Mouse (Mus musculus): ENCODE results near the gene Mpv17l. TPM values are rescaled to one million over a fixed set of nuclear protein-coding genes. Genes with fewer than 3 reads are reported as not detected.
"Not testable (repeated sequence)": the region's sequence is repeated elsewhere in the genome, so short reads cannot be mapped to it uniquely, and the experiment has no call there.

Mpv17l gene
- polyA plus RNA-seq, 1 experiment from 2014 or later: 25.5 TPM

GRCm38 (mm10) chr16:13944178-13944577 is 41.2 kb downstream of the Mpv17l start:
- WGBS: 82% methylated on average over 4 of the region's 4 CpGs

DNA sequence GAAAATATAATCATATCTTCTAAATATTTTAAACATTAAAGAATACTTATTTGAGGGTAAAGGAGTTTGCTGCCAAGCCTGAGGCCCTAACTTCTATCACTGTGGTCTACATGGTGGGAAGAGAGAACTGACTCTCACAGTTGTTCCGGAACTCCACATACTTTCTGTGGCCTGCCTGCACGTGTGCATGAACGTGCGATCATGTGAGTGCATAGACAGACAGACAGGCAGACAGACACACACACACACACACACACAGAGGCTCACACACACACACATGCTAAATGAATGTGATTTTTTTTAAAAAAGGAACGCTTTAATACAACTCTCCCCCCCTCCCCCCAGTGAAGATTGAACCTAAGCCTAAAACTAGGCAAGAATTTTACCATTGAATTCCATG is 41.8 kb downstream of the Mpv17l start:
- WGBS: 92% methylated on average over 5 of the region's 5 CpGs
- no peak overlapping the region for H3K4me2 ChIP-seq
- H3K27me3 ChIP-seq (replicated peaks): no peaks in the 10 kb centered on the region
- no peak overlapping the region for H3K27ac ChIP-seq
- H3K9ac ChIP-seq: no peak overlapping the region
- H3K4me1 ChIP-seq: peaks cover 8% of the 10 kb centered on the region
- no peaks in the 10 kb centered on the region for H3K9me3 ChIP-seq
- no peak overlapping the region for H3K4me3 ChIP-seq
- ATAC-seq (replicated peaks): no peak
- H3K36me3 ChIP-seq (replicated peaks): no peaks in the 10 kb centered on the region

More at GRCm38 (mm10) chr16:13944178-13944577, 41.2 kb downstream of the Mpv17l start:
- H3K9me3 ChIP-seq: no peaks in the 10 kb centered on the region
- peaks cover 8% of the 10 kb centered on the region for H3K4me1 ChIP-seq
- no peak for ATAC-seq (replicated peaks)
- H3K27ac ChIP-seq: no peak overlapping the region
- no peak overlapping the region for H3K4me3 ChIP-seq
- no peak overlapping the region for H3K9ac ChIP-seq
- H3K27me3 ChIP-seq (replicated peaks): no peaks in the 10 kb centered on the region
- no peak overlapping the region for H3K4me2 ChIP-seq
- no peaks in the 10 kb centered on the region for H3K36me3 ChIP-seq (replicated peaks)

DNA sequence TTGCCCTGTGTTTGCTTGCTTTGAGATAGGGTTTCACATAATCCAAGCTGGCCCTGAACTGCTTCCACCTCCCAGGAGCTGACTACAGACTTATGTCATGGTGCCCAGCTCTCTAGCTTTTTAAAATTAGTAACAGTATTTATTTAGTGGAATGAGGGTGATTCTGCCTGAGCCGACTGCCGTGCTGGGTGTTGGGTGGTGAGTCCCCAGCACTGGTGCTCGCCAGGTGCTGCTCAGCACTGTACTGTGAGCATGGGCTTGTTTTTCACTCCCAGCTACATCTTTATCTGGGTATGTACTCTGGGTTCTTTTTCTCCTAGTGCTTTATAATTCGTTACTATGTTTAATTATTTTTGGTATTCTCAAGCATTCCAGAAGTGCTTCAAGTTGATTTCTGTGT is 42.2 kb downstream of the Mpv17l start:
- Histone ChIP-seq H3K4me3 (no peak overlapping the region), H3K4me2 (no peak overlapping the region), H3K9me3 (no peaks in the 10 kb centered on the region), H3K9ac (no peak overlapping the region), H3K36me3 (replicated peaks) (no peaks in the 10 kb centered on the region), H3K27me3 (replicated peaks) (no peaks in the 10 kb centered on the region), H3K4me1 (peaks cover 7% of the 10 kb centered on the region), H3K27ac (no peak overlapping the region)
- 82% methylated on average over 4 of the region's 4 CpGs for WGBS
- no peak for ATAC-seq (replicated peaks)

DNA sequence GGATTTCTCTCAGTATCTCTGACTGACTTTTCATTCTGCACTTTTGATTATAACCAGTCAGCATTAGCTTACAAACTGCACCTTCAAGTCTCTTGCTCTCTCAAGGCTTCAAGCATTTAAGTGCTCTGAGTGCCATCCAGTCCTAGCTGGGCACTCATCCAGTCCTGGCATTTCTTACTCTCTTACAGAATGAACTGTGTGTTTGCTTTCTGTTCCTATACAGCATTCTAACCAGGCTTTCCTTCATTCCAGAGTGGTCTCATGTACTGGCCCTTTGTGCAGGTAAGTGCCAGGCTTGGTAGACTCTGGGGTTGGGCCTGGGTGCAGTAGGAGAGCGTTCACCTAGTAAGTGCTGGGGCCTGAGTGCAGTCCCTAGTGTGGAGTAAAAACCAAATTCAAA is 43.3 kb downstream of the Mpv17l start:
- H3K36me3 ChIP-seq (replicated peaks): no peaks in the 10 kb centered on the region
- no peaks in the 10 kb centered on the region for H3K27me3 ChIP-seq (replicated peaks)
- H3K4me2 ChIP-seq: no peak overlapping the region
- peaks cover 4% of the 10 kb centered on the region for H3K4me1 ChIP-seq
- no peak overlapping the region for H3K9ac ChIP-seq
- no peaks in the 10 kb centered on the region for H3K9me3 ChIP-seq
- 85% methylated on average over 1 of the region's 1 CpGs for WGBS
- H3K4me3 ChIP-seq: no peak overlapping the region
- H3K27ac ChIP-seq: no peak overlapping the region
- ATAC-seq (replicated peaks): no peak

DNA sequence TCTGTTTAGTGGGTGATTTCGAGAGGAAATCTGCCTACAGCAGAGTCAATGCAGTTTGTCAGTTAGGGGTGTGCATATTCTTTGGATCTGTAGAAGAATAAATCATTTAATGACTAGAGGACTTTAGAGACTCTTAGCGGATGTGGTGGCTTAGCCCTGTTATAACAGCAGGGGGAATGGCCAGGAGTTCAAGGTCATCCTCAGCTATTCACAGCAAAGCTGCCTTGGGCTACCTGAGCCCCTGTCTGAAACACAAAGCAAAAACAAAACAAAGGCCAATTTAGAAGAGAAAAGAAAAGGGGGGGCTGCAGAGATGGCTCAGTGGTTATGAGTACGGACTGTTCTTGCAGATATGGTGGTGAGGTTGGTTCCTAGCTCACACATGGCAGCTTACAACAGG is 48.3 kb downstream of the Mpv17l start:
- Histone ChIP-seq H3K9me3 (no peaks in the 10 kb centered on the region), H3K9ac (no peak overlapping the region), H3K36me3 (replicated peaks) (no peaks in the 10 kb centered on the region), H3K4me1 (no peaks in the 10 kb centered on the region), H3K4me3 (no peak overlapping the region), H3K27ac (no peak overlapping the region), H3K27me3 (replicated peaks) (no peaks in the 10 kb centered on the region), H3K4me2 (no peak overlapping the region)
- WGBS: 79% methylated on average over 3 of the region's 3 CpGs
- ATAC-seq (replicated peaks): no peak

- Histone ChIP-seq H3K36me3 (replicated peaks) (no peaks in the 10 kb centered on the region), H3K4me1 (no peaks in the 10 kb centered on the region), H3K4me2 (no peak overlapping the region), H3K27me3 (replicated peaks) (no peaks in the 10 kb centered on the region), H3K27ac (no peak overlapping the region), H3K9ac (no peak overlapping the region), H3K9me3 (no peaks in the 10 kb centered on the region), H3K4me3 (no peak overlapping the region)
- ATAC-seq (replicated peaks): no peak
- WGBS: 41% methylated on average over 1 of the region's 1 CpGs
Measured at GRCm38 (mm10) chr16:13962053-13962452, 59.1 kb downstream of the Mpv17l start.

DNA sequence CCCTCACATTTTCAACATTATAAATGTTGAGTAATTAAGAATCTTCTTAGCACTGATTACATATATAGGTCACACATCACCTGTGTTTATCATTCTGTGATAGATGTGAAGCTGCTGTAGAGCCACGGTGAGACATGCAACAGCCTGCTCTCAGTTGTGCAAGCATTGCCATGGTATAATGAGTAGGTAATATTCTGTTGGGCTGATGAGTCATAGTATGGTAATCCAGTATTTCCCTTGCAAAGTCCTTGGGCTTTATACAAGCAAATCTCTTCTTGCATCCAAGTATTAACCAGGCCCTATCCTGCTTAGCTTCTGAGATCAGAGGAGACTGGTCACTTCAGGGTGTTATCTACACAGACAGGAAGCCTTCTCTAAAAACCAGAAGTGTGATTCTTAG is 66.1 kb downstream of the Mpv17l start:
- ATAC-seq (replicated peaks): no peak
- Histone ChIP-seq H3K36me3 (replicated peaks) (no peaks in the 10 kb centered on the region), H3K9me3 (no peaks in the 10 kb centered on the region), H3K4me2 (no peak overlapping the region), H3K27ac (no peak overlapping the region), H3K4me1 (no peaks in the 10 kb centered on the region), H3K27me3 (replicated peaks) (no peaks in the 10 kb centered on the region), H3K4me3 (no peak overlapping the region), H3K9ac (no peak overlapping the region)
- 98% methylated on average over 1 of the region's 1 CpGs for WGBS

DNA sequence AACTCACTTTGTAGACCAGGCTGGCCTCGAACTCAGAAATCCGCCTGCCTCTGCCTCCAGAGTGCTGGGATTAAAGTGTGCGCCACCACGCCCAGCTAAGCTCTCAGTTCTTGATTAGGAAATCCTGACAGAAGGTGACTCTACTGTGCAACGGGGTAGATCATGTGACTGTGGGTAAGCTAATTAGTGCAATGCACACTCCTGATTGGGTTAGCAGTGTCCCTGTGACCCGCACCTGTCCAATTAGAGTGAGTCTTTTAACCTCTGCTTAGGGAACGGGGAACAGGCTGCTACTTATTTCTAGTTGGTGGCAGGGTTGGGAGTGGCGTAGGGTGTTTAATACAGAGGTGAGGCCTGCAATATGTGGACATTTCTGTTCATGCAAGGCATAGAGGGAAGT is 69.1 kb downstream of the Mpv17l start:
- no peak overlapping the region for H3K4me2 ChIP-seq
- no peaks in the 10 kb centered on the region for H3K9me3 ChIP-seq
- no peak for ATAC-seq (replicated peaks)
- no peak overlapping the region for H3K27ac ChIP-seq
- no peak overlapping the region for H3K4me3 ChIP-seq
- 92% methylated on average over 8 of the region's 8 CpGs for WGBS
- no peaks in the 10 kb centered on the region for H3K4me1 ChIP-seq
- H3K27me3 ChIP-seq (replicated peaks): no peaks in the 10 kb centered on the region
- no peaks in the 10 kb centered on the region for H3K36me3 ChIP-seq (replicated peaks)
- H3K9ac ChIP-seq: no peak overlapping the region

- 83% methylated on average over 4 of the region's 4 CpGs for WGBS
Measured at GRCm38 (mm10) chr16:13976358-13976896, 73.5 kb downstream of the Mpv17l start.

GRCm38 (mm10) chr16:13977026-13977425 is 74.1 kb downstream of the Mpv17l start:
- H3K27ac ChIP-seq; H3K9me3 ChIP-seq; ATAC-seq (replicated peaks); H3K4me1 ChIP-seq; H3K4me2 ChIP-seq; H3K9ac ChIP-seq; H3K4me3 ChIP-seq; H3K27me3 ChIP-seq (replicated peaks); H3K36me3 ChIP-seq (replicated peaks): not testable (repeated sequence)
- WGBS: 51% methylated on average over 1 of the region's 1 CpGs

More at GRCm38 (mm10) chr16:13976358-13976896, 73.5 kb downstream of the Mpv17l start:
- H3K4me1 ChIP-seq; H3K9ac ChIP-seq; H3K9me3 ChIP-seq; H3K27me3 ChIP-seq (replicated peaks); ATAC-seq (replicated peaks); H3K4me3 ChIP-seq; H3K36me3 ChIP-seq (replicated peaks); H3K27ac ChIP-seq; H3K4me2 ChIP-seq: not testable (repeated sequence)

GRCm38 (mm10) chr16:13981726-13982125 is 78.8 kb downstream of the Mpv17l start:
- H3K36me3 ChIP-seq (replicated peaks); H3K9me3 ChIP-seq; H3K4me3 ChIP-seq; H3K27me3 ChIP-seq (replicated peaks); ATAC-seq (replicated peaks); H3K4me1 ChIP-seq; H3K9ac ChIP-seq; H3K4me2 ChIP-seq; H3K27ac ChIP-seq: not testable (repeated sequence)
- WGBS: 75% methylated on average over 3 of the region's 3 CpGs

DNA sequence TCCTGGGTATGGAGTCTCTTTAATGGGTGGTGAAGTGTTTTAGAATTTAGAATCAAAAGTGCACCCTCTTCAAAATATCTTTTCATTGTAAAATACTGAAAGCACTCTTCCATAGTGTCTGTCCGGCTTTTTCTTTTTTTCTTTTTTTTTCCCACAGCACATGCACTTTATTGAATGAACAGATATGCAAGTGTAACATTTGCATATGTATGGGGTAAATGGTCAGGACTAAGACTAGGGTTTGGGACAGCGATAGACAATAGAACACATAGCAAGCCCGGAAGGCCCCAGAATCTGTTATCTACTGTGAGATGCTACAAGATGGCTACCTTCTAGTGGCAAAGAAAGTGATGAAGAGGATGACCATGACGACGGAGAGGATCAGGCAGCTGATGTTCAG is 80.2 kb downstream of the Mpv17l start:
- 82% methylated on average over 5 of the region's 5 CpGs for WGBS
- no peak overlapping the region for H3K9ac ChIP-seq
- H3K4me1 ChIP-seq: peaks cover 3% of the 10 kb centered on the region; the same call in 1 of the 2 replicates
- no peaks in the 10 kb centered on the region for H3K27me3 ChIP-seq (replicated peaks)
- no peak for ATAC-seq (replicated peaks)
- H3K4me3 ChIP-seq: no peak overlapping the region
- no peak overlapping the region for H3K27ac ChIP-seq
- H3K4me2 ChIP-seq: no peak overlapping the region
- no peaks in the 10 kb centered on the region for H3K36me3 ChIP-seq (replicated peaks)
- no peaks in the 10 kb centered on the region for H3K9me3 ChIP-seq

- peak overlapping the region; percentile 93 for H3K27ac ChIP-seq
- peaks cover 18% of the 10 kb centered on the region for H3K4me1 ChIP-seq
- H3K9ac ChIP-seq: peak overlapping the region; percentile 84
- H3K4me2 ChIP-seq: peak overlapping the region; percentile 59
- no peaks in the 10 kb centered on the region for H3K36me3 ChIP-seq (replicated peaks)
- no peaks in the 10 kb centered on the region for H3K9me3 ChIP-seq
- ATAC-seq (replicated peaks): peak; percentile 80
- peak overlapping the region; percentile 58 for H3K4me3 ChIP-seq
- no peaks in the 10 kb centered on the region for H3K27me3 ChIP-seq (replicated peaks)
- 22% methylated on average over 3 of the region's 3 CpGs for WGBS
Measured at GRCm38 (mm10) chr16:13986197-13986573, 83.2 kb downstream of the Mpv17l start.

Measured in midbrain, embryonic 15.5 days (tissue).